Mouse (Mus musculus): ENCODE measurements at regions not wholly inside any gene's neighbourhood (a gene's known extent, or its start where the extent isn't known, plus 50 kb on each side); places are given as distances from the start of the nearest gene placed in this dataset.

GRCm38 (mm10) chr1:152164843-152165489 lies 75.0 kb upstream of the 1700025G04Rik start:
- WGBS = 61% methylated on average over 12 of the region's 12 CpGs
- Histone ChIP-seq H3K27ac (no peak overlapping the region), H3K36me3 (ENCODE audit: insufficient read depth, low read length) (no peaks in the 10 kb centered on the region)

GRCm38 (mm10) chr1:152164212-152164611 lies 74.3 kb upstream of the 1700025G04Rik start:
- H3K4me3 ChIP-seq (replicated peaks; ENCODE audit: low read depth, low read length) = no peak overlapping the region
- H3K9ac ChIP-seq (ENCODE audit: low read depth, low read length) = no peak overlapping the region
- DNase-seq (ENCODE audit: low spot score) (no peak), ATAC-seq (replicated peaks; ENCODE audit: low FRiP score, low read depth) (no peak)
- H3K4me2 ChIP-seq (ENCODE audit: low read length) = no peak overlapping the region
- H3K27ac ChIP-seq = no peak overlapping the region
- H3K27me3 ChIP-seq (ENCODE audit: insufficient read depth, low read length) = no peaks in the 10 kb centered on the region
- WGBS = 82% methylated on average over 5 of the region's 5 CpGs
- H3K36me3 ChIP-seq (ENCODE audit: insufficient read depth, low read length) = no peaks in the 10 kb centered on the region
- no peaks in the 10 kb centered on the region for H3K4me1 ChIP-seq (replicated peaks; ENCODE audit: insufficient read depth, low read length)
- H3K9me3 ChIP-seq (replicated peaks; ENCODE audit: low read length) = no peaks in the 10 kb centered on the region
- TF ChIP-seq CTCF (IDR thresholded peaks at IDR 0.05; ENCODE audit: low read depth) = no peak

More at GRCm38 (mm10) chr1:152164843-152165489, 75.0 kb upstream of the 1700025G04Rik start:
- H3K4me1 ChIP-seq (replicated peaks; ENCODE audit: insufficient read depth, low read length) = no peaks in the 10 kb centered on the region
- no peak overlapping the region for H3K9ac ChIP-seq (ENCODE audit: low read depth, low read length)
- no peak for TF ChIP-seq CTCF (IDR thresholded peaks at IDR 0.05; ENCODE audit: low read depth)
- no peak overlapping the region for H3K4me3 ChIP-seq (replicated peaks; ENCODE audit: low read depth, low read length)
- DNase-seq (ENCODE audit: low spot score) = no peak
- H3K4me2 ChIP-seq (ENCODE audit: low read length) = no peak overlapping the region
- ATAC-seq (replicated peaks; ENCODE audit: low FRiP score, low read depth) = no peak
- H3K9me3 ChIP-seq (replicated peaks; ENCODE audit: low read length) = no peaks in the 10 kb centered on the region
- no peaks in the 10 kb centered on the region for H3K27me3 ChIP-seq (ENCODE audit: insufficient read depth, low read length)

GRCm38 (mm10) chr1:152152474-152152873 lies 62.5 kb upstream of the 1700025G04Rik start:
- Histone ChIP-seq H3K36me3 (ENCODE audit: insufficient read depth, low read length) (no peaks in the 10 kb centered on the region), H3K27ac (no peak overlapping the region), H3K4me3 (replicated peaks; ENCODE audit: low read depth, low read length) (no peak overlapping the region), H3K9me3 (replicated peaks; ENCODE audit: low read length) (no peaks in the 10 kb centered on the region), H3K4me2 (ENCODE audit: low read length) (no peak overlapping the region), H3K4me1 (replicated peaks; ENCODE audit: insufficient read depth, low read length) (no peaks in the 10 kb centered on the region), H3K27me3 (ENCODE audit: insufficient read depth, low read length) (no peaks in the 10 kb centered on the region), H3K9ac (ENCODE audit: low read depth, low read length) (no peak overlapping the region)
- 57% methylated on average over 5 of the region's 5 CpGs for WGBS
- no peak for TF ChIP-seq CTCF (IDR thresholded peaks at IDR 0.05; ENCODE audit: low read depth)
- ATAC-seq (replicated peaks; ENCODE audit: low FRiP score, low read depth) (no peak), DNase-seq (ENCODE audit: low spot score) (peak; percentile 42)

GRCm38 (mm10) chr1:152148731-152149130 lies 58.8 kb upstream of the 1700025G04Rik start:
- Histone ChIP-seq H3K4me3 (replicated peaks; ENCODE audit: low read depth, low read length) (no peak overlapping the region), H3K9ac (ENCODE audit: low read depth, low read length) (no peak overlapping the region), H3K4me2 (ENCODE audit: low read length) (no peak overlapping the region), H3K27me3 (ENCODE audit: insufficient read depth, low read length) (no peaks in the 10 kb centered on the region), H3K36me3 (ENCODE audit: insufficient read depth, low read length) (no peaks in the 10 kb centered on the region), H3K27ac (no peak overlapping the region), H3K4me1 (replicated peaks; ENCODE audit: insufficient read depth, low read length) (no peaks in the 10 kb centered on the region), H3K9me3 (replicated peaks; ENCODE audit: low read length) (no peaks in the 10 kb centered on the region)
- TF ChIP-seq CTCF (IDR thresholded peaks at IDR 0.05; ENCODE audit: low read depth) = no peak
- ATAC-seq (replicated peaks; ENCODE audit: low FRiP score, low read depth) (no peak), DNase-seq (ENCODE audit: low spot score) (no peak)
- WGBS = 81% methylated on average over 3 of the region's 3 CpGs

- Histone ChIP-seq H3K36me3 (ENCODE audit: insufficient read depth, low read length) (no peaks in the 10 kb centered on the region), H3K9me3 (replicated peaks; ENCODE audit: low read length) (no peaks in the 10 kb centered on the region), H3K9ac (ENCODE audit: low read depth, low read length) (no peak overlapping the region), H3K4me3 (replicated peaks; ENCODE audit: low read depth, low read length) (no peak overlapping the region), H3K4me2 (ENCODE audit: low read length) (no peak overlapping the region), H3K27me3 (ENCODE audit: insufficient read depth, low read length) (no peaks in the 10 kb centered on the region), H3K4me1 (replicated peaks; ENCODE audit: insufficient read depth, low read length) (no peaks in the 10 kb centered on the region), H3K27ac (no peak overlapping the region)
- no peak for TF ChIP-seq CTCF (IDR thresholded peaks at IDR 0.05; ENCODE audit: low read depth)
- peak; percentile 12 for DNase-seq (ENCODE audit: low spot score)
- WGBS = 60% methylated on average over 5 of the region's 5 CpGs
- ATAC-seq (replicated peaks; ENCODE audit: low FRiP score, low read depth) = no peak
Measured at GRCm38 (mm10) chr1:152140175-152140574, 50.2 kb upstream of the 1700025G04Rik start.
